Mouse (Mus musculus) CH12.LX (cell line): Measurements from ENCODE around the gene Patj. TPM values are rescaled to one million over a fixed set of nuclear protein-coding genes. Genes with fewer than 3 reads are reported as not detected.

Experiments used
- DNase-seq: peaks from one replicate; pipeline ENCODE4 v3.0.0-alpha.2; 2013; ENCODE audit errors: extremely low read depth
- H3K27ac ChIP-seq: 2 replicates; pipeline ENCODE4 v1.5.1; 2012; ENCODE audit warnings: low read depth, mild to moderate bottlenecking, control low read depth, moderate library complexity; ENCODE audit not compliant: insufficient read depth
- H3K27me3 ChIP-seq: replicated peaks from 2 replicates; pipeline ENCODE3; 2012; ENCODE audit warnings: inconsistent platforms
- H3K36me3 ChIP-seq, 2 experiments: replicated peaks in 1 of 2; 2 replicates each; pipeline versions ENCODE3 to v1.6.1; 2012; ENCODE audit warnings: inconsistent platforms in 1 of 2, low read length in 1 of 2, mild to moderate bottlenecking in 1 of 2, mixed read lengths in 1 of 2, moderate library complexity in 1 of 2; ENCODE audit not compliant: control insufficient read depth in 1 of 2, insufficient read depth in 1 of 2
- H3K4me1 ChIP-seq, 2 experiments: 2 replicates each; pipeline ENCODE4 v1.6.1; 2012; ENCODE audit warnings: inconsistent platforms in 1 of 2, moderate library complexity in 1 of 2; ENCODE audit not compliant: insufficient read depth in 2 of 2, control insufficient read depth in 1 of 2
- H3K4me2 ChIP-seq: 2 replicates; pipeline ENCODE4 v1.6.1; 2012; ENCODE audit warnings: low read depth, mild to moderate bottlenecking, control low read depth; ENCODE audit not compliant: poor library complexity, insufficient read depth, severe bottlenecking
- H3K4me3 ChIP-seq, 3 experiments: fragments of 150-350 bp in 1 of 3; sonication (generic) in 1 of 3; replicated peaks in 1 of 3; 2 replicates each; pipeline versions ENCODE3 to v1.5.1; 2011 to 2012; ENCODE audit warnings: low read depth in 2 of 3, low read length in 2 of 3, mild to moderate bottlenecking in 2 of 3, moderate library complexity in 2 of 3, control low read depth in 1 of 3, improper control_type of control experiment in 1 of 3, inconsistent platforms in 1 of 3, mixed read lengths in 1 of 3; ENCODE audit not compliant: poor library complexity in 1 of 3
- H3K79me2 ChIP-seq: replicated peaks from 2 replicates; pipeline ENCODE4 v1.6.1; 2012; ENCODE audit warnings: mild to moderate bottlenecking, moderate library complexity; ENCODE audit not compliant: control insufficient read depth, poor library complexity, insufficient read depth, severe bottlenecking; ENCODE audit errors: extremely low read depth
- H3K9ac ChIP-seq: 2 replicates; pipeline ENCODE4 v1.6.1; 2012; ENCODE audit warnings: low read depth, mild to moderate bottlenecking, control low read depth, moderate library complexity; ENCODE audit not compliant: insufficient read depth
- H3K9me3 ChIP-seq: replicated peaks from 2 replicates; pipeline ENCODE3; 2012; ENCODE audit warnings: low read length, inconsistent platforms, mixed read lengths
- BHLHE40 ChIP-seq: IDR thresholded peaks from 2 replicates; pipeline ENCODE4 v1.6.1; 2011; ENCODE audit warnings: mild to moderate bottlenecking, low read depth, low read length, improper control_type of control experiment
- CHD1 ChIP-seq: IDR thresholded peaks from 2 replicates; pipeline ENCODE4 v1.6.1; 2012; ENCODE audit warnings: low read depth, low read length, improper control_type of control experiment, inconsistent platforms
- CHD2 ChIP-seq: IDR thresholded peaks from 2 replicates; pipeline ENCODE4 v1.6.1; 2011; ENCODE audit warnings: low read length, improper control_type of control experiment
- CTCF ChIP-seq, 2 experiments: IDR thresholded peaks in 1 of 2; conservative IDR thresholded peaks in 1 of 2; 2 replicates each; pipeline ENCODE4 v1.5.1; 2011 to 2012; ENCODE audit warnings: low read depth in 2 of 2, low read length in 2 of 2, improper control_type of control experiment in 1 of 2, inconsistent platforms in 1 of 2, mild to moderate bottlenecking in 1 of 2, moderate library complexity in 1 of 2
- E2F4 ChIP-seq: IDR thresholded peaks from 2 replicates; pipeline ENCODE4 v1.6.1; 2011; ENCODE audit warnings: low read depth, low read length, improper control_type of control experiment; ENCODE audit not compliant: insufficient replicate concordance
- ELF1 ChIP-seq: IDR thresholded peaks from 2 replicates; pipeline ENCODE4 v1.6.1; 2014; ENCODE audit warnings: low read depth, mild to moderate bottlenecking, inconsistent platforms, low read length, improper control_type of control experiment
- EP300 ChIP-seq: IDR thresholded peaks from 2 replicates; pipeline ENCODE4 v1.6.1; 2011; ENCODE audit warnings: low read length, improper control_type of control experiment
- ETS1 ChIP-seq: conservative IDR thresholded peaks from 2 replicates; pipeline ENCODE4 v1.6.1; 2012; ENCODE audit warnings: low read depth, mild to moderate bottlenecking, inconsistent platforms, low read length, improper control_type of control experiment, moderate library complexity
- GABPA ChIP-seq: IDR thresholded peaks from 2 replicates; pipeline ENCODE4 v1.6.1; 2012; ENCODE audit warnings: low read depth, low read length, improper control_type of control experiment, inconsistent platforms; ENCODE audit not compliant: insufficient replicate concordance
- HCFC1 ChIP-seq: IDR thresholded peaks from 2 replicates; pipeline ENCODE4 v1.6.1; 2012; ENCODE audit warnings: low read depth, mild to moderate bottlenecking, inconsistent platforms, low read length, improper control_type of control experiment
- JUN ChIP-seq: IDR thresholded peaks from 2 replicates; pipeline ENCODE4 v1.6.1; 2011; ENCODE audit warnings: low read depth, mild to moderate bottlenecking, low read length, improper control_type of control experiment, moderate library complexity; ENCODE audit not compliant: insufficient read depth
- MAX ChIP-seq: IDR thresholded peaks from 2 replicates; pipeline ENCODE4 v1.6.1; 2011; ENCODE audit warnings: low read length, improper control_type of control experiment
- MAZ ChIP-seq: IDR thresholded peaks from 2 replicates; pipeline ENCODE4 v1.6.1; 2012; ENCODE audit warnings: low read depth, mild to moderate bottlenecking, inconsistent platforms, low read length, improper control_type of control experiment, moderate library complexity
- MEF2A ChIP-seq: IDR thresholded peaks from 2 replicates; pipeline ENCODE4 v1.6.1; 2014; ENCODE audit warnings: low read depth, mild to moderate bottlenecking, inconsistent platforms, low read length, improper control_type of control experiment, borderline replicate concordance
- MXI1 ChIP-seq: IDR thresholded peaks from 2 replicates; pipeline ENCODE4 v1.6.1; 2011; ENCODE audit warnings: mild to moderate bottlenecking, low read depth, low read length, improper control_type of control experiment
- MYC ChIP-seq: IDR thresholded peaks from 2 replicates; pipeline ENCODE4 v1.6.1; 2011; ENCODE audit warnings: low read depth, mild to moderate bottlenecking, improper control_type of control experiment, low read length
- NELFE ChIP-seq: IDR thresholded peaks from 2 replicates; pipeline ENCODE4 v1.6.1; 2011; ENCODE audit warnings: low read depth, low read length, improper control_type of control experiment
- NRF1 ChIP-seq: IDR thresholded peaks from 2 replicates; pipeline ENCODE4 v1.6.1; 2014; ENCODE audit warnings: low read depth, mild to moderate bottlenecking, inconsistent platforms, low read length, improper control_type of control experiment, moderate library complexity
- PAX5 ChIP-seq: IDR thresholded peaks from 2 replicates; pipeline ENCODE4 v1.6.1; 2012; ENCODE audit warnings: low read length, inconsistent platforms, mixed read lengths
- POLR2AphosphoS2 ChIP-seq: IDR thresholded peaks from 2 replicates; pipeline ENCODE4 v1.6.1; 2011; ENCODE audit warnings: low read depth, low read length, improper control_type of control experiment
- RAD21 ChIP-seq: IDR thresholded peaks from 2 replicates; pipeline ENCODE4 v1.6.1; 2011; ENCODE audit warnings: low read depth, mild to moderate bottlenecking, low read length, improper control_type of control experiment, moderate library complexity
- SIN3A ChIP-seq: IDR thresholded peaks from 2 replicates; pipeline ENCODE4 v1.6.1; 2012; ENCODE audit warnings: low read length, improper control_type of control experiment, inconsistent platforms
- SMC3 ChIP-seq: IDR thresholded peaks from 2 replicates; pipeline ENCODE4 v1.6.1; 2011; ENCODE audit warnings: low read depth, low read length, improper control_type of control experiment
- TCF12 ChIP-seq: IDR thresholded peaks from 2 replicates; pipeline ENCODE4 v1.6.1; 2014; ENCODE audit warnings: low read depth, mild to moderate bottlenecking, inconsistent platforms, low read length, improper control_type of control experiment
- UBTF ChIP-seq: IDR thresholded peaks from 2 replicates; pipeline ENCODE4 v1.6.1; 2012; ENCODE audit warnings: low read depth, mild to moderate bottlenecking, inconsistent platforms, low read length, improper control_type of control experiment, moderate library complexity
- USF1 ChIP-seq: IDR thresholded peaks from 2 replicates; pipeline ENCODE4 v1.6.1; 2014; ENCODE audit warnings: low read depth, mild to moderate bottlenecking, inconsistent platforms, low read length, improper control_type of control experiment
- USF2 ChIP-seq: conservative IDR thresholded peaks from 2 replicates; pipeline ENCODE4 v1.6.1; 2011; ENCODE audit warnings: low read depth, low read length, improper control_type of control experiment
- ZKSCAN1 ChIP-seq: IDR thresholded peaks from 2 replicates; pipeline ENCODE4 v1.6.1; 2012; ENCODE audit warnings: low read depth, inconsistent platforms, low read length, improper control_type of control experiment, borderline replicate concordance
- dilution Hi-C: fragments of 300-500 bp; cut with MboI; formaldehyde crosslinking; loops from 2 replicates; pipeline ENCODE4 v1.14.3; 2020; ENCODE audit warnings: low sequenced_read_pairs; ENCODE audit not compliant: extremely low pct_unique_long_range_greater_than_20kb, extremely low pct_ligation_motif_present
- in situ Hi-C: fragments of 300-500 bp; cut with MboI; formaldehyde crosslinking; loops from 3 replicates; pipeline ENCODE4 v1.14.3; 2019; ENCODE audit warnings: low sequenced_read_pairs, low pct_ligation_motif_present, low pct_unique_long_range_greater_than_20kb, mixed read lengths
- polyA plus RNA-seq: library from polyadenylated mRNA; unstranded; fragments of >175 nt; gene quantifications from 2 replicates; pipeline ENCODE4 v1.2.1, GENCODE M21; 2012; ENCODE audit warnings: low read depth; ENCODE audit not compliant: insufficient read length
- total RNA-seq, 2 experiments: library from RNA; depleted of rRNA; stranded (reverse); fragments of 300-350 nt in 1 of 2; fragments of >200 nt in 1 of 2; gene quantifications; 2 replicates each; pipeline ENCODE4 v1.2.3; 2012 to 2014

Gene Patj
- total and polyA plus RNA-seq, 3 experiments = 1.2 to 6.1 (median 2.0) TPM

DNA sequence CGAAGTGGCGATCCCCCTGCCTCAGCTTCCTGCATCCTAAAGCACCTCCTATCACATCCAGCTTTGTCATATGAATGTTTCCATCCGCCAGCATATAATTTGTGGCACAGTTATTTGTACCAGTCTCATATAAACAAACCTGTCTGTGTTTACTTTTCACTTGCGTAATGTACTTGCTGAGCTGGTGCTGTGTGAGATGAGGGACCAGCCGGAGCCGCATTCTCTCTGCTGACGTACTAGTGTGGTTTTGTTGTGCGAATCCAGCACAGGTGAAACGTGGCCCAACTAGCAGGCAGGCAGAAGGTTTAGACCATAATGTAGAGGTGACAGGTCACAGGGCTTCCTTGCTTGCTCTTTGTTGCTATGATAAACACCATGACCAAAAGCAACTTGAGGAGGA is 171.9 kb downstream of the Patj start:
- Histone ChIP-seq H3K27ac (no peak overlapping the region), H3K27me3 (no peaks in the 10 kb centered on the region), H3K9me3 (peaks cover 55% of the 10 kb centered on the region), H3K4me3 (no peak overlapping the region), H3K36me3 (no peaks in the 10 kb centered on the region), H3K79me2 (no peaks in the 10 kb centered on the region), H3K4me1 (no peaks in the 10 kb centered on the region), H3K9ac (no peak overlapping the region), H3K4me2 (no peak overlapping the region)
- no peak for TF ChIP-seq SMC3
- TF ChIP-seq JUN = no peak
- no peak for TF ChIP-seq MEF2A
- TF ChIP-seq GABPA = no peak
- no peak for TF ChIP-seq NELFE
- TF ChIP-seq SIN3A = no peak
- TF ChIP-seq UBTF = no peak
- no peak for TF ChIP-seq BHLHE40
- no peak for TF ChIP-seq CHD1
- no peak for TF ChIP-seq E2F4
- TF ChIP-seq MAX = no peak
- no peak for TF ChIP-seq MAZ
- no peak for TF ChIP-seq CTCF (conservative IDR thresholded peaks at IDR 0.05 in 1 of 2, IDR thresholded peaks at IDR 0.05 in 1 of 2; ENCODE audit: low read depth in 2 of 2, low read length in 2 of 2)
- no peak for TF ChIP-seq HCFC1
- no peak for TF ChIP-seq TCF12
- TF ChIP-seq ZKSCAN1 = no peak
- TF ChIP-seq MYC = no peak
- in situ Hi-C loops (no loop called here), dilution Hi-C loops (no loop called here)
- DNase-seq = no peak

DNA sequence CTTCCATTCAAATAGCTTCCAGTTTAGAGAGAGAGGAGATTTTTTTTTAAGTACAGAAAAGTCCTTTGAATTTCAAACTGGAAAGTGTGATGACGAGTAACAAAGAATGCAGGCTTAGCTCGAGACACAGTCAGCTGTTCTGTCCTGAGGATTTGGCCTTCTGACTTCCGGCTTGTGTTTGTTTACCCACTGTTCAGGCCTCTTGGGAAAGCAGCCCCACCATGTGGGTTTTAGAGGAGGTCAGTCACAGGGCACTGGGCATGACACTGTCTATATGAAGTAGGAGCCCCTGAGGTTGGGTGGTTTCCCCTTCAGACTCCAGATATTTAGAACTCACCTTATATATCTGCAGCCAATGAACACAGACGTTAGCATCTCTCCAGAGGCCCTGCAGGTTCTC is 174.3 kb downstream of the Patj start:
- dilution Hi-C loops = no loop called here
- H3K4me3 ChIP-seq = no peak overlapping the region
- TF ChIP-seq USF1 (no peak), PAX5 (no peak), ETS1 (no peak), GABPA (no peak), RAD21 (no peak), POLR2AphosphoS2 (no peak), EP300 (no peak), NRF1 (no peak), ELF1 (no peak), MEF2A (no peak), ZKSCAN1 (no peak), SMC3 (no peak), USF2 (no peak), CHD2 (no peak), MXI1 (no peak), CHD1 (no peak)

More for the DNA sequence above, 174.3 kb downstream of the Patj start:
- H3K9ac ChIP-seq = no peak overlapping the region
- no peaks in the 10 kb centered on the region for H3K79me2 ChIP-seq
- H3K36me3 ChIP-seq = no peaks in the 10 kb centered on the region
- DNase-seq = no peak
- H3K9me3 ChIP-seq = peaks cover 39% of the 10 kb centered on the region
- H3K4me2 ChIP-seq = no peak overlapping the region
- H3K27ac ChIP-seq = no peak overlapping the region
- H3K27me3 ChIP-seq = no peaks in the 10 kb centered on the region
- H3K4me1 ChIP-seq = no peaks in the 10 kb centered on the region
- in situ Hi-C loops = no loop called here
